Mouse (Mus musculus): ENCODE results near the gene Ube4b. TPM values are rescaled to one million over a fixed set of nuclear protein-coding genes. Genes with fewer than 3 reads are reported as not detected.

Ube4b gene
- total RNA-seq, 2 experiments from 2014 or later: 65.8 to 85.7 TPM

DNA sequence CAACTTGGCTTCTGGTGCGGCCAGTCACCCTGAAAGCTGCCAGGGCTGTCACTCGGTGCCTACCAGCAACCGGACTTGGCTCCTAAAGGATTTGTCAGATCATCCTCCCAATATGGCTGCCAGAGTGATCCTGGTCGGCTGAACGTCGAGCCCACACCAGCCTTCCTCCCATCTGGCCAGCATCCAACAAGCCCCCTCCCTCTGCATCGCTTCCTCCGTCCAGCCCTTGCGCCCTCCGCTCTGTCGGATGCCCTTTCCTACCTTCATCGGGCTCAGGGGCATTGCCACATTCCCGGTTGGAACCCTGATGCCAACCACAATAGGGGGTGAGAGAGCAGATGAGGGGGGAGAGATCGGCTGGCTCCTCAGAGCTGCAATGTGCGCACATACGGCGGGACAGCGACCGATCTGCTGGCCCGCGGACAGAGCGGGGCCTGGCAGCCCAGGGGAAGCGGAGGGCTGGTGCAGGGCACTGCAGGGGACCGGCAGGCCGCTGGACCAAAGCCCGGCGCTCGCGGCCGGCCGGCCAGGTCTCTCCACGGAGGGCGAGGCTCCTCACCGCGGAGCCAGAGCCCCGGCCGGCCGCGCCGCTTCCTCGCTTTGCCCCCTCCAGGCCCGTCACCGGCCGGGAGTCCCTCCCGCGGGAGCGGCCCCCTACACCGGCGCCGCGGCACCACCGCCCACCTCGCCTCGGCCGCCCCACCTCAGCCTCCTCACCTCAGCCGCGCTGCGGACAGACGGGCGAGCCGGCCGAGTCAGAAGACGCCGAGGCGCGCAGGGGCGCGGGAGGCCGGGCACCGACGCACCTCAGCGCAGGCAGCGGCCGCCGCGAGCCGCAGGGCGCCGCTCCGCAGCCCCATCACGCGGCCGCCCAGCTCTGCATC lies 119.6 kb downstream of the Ube4b start:
- peak; percentile 94 to 95 for DNase-seq

DNA sequence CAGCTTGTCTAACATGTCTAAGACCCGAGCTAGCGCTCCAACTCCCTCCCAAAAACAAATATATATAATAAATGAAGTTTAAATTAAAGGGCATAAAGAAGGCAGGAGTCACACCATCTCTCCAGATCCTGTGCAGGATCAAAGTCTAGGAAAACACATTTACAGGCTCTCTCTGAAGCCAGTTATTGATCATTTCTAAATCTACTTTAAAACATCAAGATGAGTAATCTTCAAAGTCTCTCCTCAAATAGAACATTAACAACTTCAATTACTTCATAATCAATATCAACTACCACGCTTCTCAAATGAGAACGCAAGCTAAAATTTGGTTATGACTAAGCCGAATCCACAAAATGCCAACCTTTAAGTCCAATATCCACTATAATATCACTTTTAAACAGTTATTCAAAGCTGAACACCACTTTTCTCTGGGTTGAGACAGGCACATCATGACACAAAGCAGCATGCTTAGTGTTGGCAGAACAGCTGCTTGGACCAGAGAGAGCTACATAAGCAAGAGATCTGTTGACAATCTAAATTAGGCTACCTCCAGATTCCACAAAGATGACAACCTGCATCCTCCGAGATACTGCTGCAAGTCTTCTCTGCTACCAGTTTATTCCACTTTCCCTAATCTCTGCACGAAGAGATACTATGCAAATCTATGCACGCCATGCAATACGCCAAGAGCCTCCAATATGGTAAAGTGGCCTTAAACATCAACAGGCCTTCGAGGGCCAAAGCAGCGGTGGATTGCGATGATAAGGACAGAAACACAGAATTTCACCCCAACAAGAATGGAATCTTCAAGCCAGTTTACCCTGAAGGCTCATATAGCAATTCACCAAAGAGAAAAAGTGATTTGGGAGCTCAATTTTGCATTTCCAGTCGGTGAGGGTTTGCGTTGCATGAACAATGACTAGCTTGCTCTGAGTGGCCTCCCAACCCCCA lies 120.5 kb downstream of the Ube4b start:
- DNase-seq: no peak

DNA sequence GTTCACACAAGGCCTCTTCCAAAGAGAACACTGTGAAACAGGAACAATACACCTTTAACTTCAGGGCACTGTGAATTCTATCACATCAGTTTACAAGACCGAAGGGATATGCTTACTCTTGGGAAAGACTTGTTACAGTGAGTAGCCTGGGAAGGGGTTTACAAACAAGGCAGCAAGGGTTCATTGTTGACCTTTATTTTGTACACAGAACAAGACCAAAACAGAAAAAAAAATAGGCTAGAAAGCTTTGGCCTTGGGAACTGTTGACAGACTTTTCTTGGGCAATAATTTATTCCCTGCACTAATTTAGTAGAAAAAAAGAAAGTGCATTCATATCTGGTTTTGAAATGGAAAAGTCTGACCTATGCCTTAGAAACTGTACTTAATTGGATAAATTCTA lies 122.1 kb downstream of the Ube4b start:
- no peak for DNase-seq

DNA sequence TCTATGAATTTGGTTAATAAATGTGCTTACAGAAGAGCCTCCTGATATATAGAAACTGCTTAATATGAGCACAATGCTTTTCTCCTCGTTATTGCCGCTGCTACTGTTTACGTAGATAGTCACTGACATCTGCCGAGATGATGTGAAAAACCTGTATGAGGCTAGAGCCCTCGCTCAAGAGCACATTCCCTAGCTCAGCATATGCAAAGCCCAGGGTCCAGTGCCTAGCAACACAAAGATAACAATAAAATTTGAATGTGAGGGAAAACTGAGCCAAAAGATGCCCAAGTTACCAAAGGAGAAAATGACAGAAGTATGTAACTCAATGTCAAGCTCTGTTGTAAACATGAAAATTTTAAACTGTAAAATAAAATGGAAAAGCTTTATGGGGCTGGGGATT lies 123.0 kb downstream of the Ube4b start:
- no peak for DNase-seq

- DNase-seq: no peak
These were observed 123.8 kb downstream of the Ube4b start for GRCm38 (mm10) chr4:149302751-149303150.

DNA sequence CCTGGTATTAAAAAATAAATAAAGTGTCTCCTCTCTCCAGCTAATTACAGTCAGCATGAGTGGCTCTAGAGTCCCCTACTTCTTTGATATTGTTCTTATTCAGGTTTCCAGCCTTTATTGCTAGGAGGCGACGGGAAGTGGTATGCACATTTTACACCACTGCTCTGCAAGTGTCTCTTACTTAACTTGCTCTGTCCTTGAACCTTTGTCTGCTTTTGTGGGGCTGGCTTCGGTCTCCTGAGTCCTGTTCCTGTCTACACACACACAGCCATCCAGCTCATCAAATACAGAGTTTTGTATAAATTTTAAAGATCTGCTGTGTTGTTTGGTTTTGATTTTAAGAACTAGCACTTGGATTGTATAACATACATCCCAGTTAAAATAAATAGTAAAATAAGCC lies 124.4 kb downstream of the Ube4b start:
- no peak for DNase-seq

- DNase-seq: no peak
These were observed 130.0 kb downstream of the Ube4b start for GRCm38 (mm10) chr4:149296501-149296900.

- DNase-seq: no peak
These were observed 133.6 kb downstream of the Ube4b start for GRCm38 (mm10) chr4:149292984-149293383.

DNA sequence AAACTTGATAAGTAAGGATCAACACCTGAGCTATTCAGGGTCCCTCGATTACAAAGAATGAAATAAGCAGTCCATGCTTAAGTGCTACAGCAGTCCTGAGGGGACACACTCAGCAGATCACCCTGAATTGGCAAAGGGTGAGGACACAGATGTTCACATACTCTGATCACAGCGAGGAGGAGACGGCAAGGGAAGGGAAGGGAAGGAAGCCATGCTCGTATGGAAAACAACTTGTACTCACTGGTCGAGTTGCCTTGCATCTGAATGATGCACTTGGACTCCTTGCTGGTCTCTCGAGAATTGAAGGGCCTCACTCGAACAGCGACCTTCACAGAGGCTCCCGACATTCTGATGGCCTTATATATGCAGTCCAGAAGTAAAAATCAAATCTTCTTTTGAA lies 135.5 kb downstream of the Ube4b start:
- DNase-seq: peak in 1 of 2 experiments; percentile 20

- DNase-seq: peak; percentile 22 to 53
These were observed 136.3 kb downstream of the Ube4b start for GRCm38 (mm10) chr4:149290157-149290750.

GRCm38 (mm10) chr4:149286287-149287137 lies 140.0 kb downstream of the Ube4b start:
- no peak for DNase-seq

DNA sequence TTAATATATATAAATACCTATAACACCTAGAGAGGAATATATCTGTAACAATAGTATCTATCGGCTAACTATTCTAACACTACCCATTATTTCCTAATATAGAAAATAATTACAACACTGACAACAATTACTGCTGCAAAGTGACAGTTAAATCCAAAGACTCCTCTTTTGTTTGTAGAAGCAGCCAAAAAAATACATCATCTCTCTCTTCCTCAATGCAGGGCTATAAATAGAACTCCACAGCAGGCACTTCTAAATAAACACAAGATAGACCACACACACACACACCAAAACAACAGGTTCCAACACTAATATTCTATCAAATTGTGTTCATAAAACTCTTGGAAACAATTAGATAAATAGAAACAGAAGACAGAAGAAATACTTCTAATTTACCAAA lies 140.9 kb downstream of the Ube4b start:
- DNase-seq: no peak

GRCm38 (mm10) chr4:149283018-149283417 lies 143.5 kb downstream of the Ube4b start:
- peak in 1 of 2 experiments; percentile 25 for DNase-seq

- DNase-seq: no peak
These were observed 144.4 kb downstream of the Ube4b start for GRCm38 (mm10) chr4:149282025-149282738.

Other genes starting within 250 kb of the Ube4b start
- gene Kif1b, start 119.1 kb downstream of the Ube4b start, total RNA-seq (2021): 100 to 1,000 TPM; 129 to 168 TPM
- gene Rbp7, start 28.2 kb upstream of the Ube4b start, total RNA-seq (2021): 10 to 100 TPM; 16.5 to 67.6 TPM
- not detected for gene Tmem274, start 50.6 kb upstream of the Ube4b start, total RNA-seq (2021)
- 10 to 100 TPM; 16.4 to 17.8 TPM for gene Nmnat1, start 58.5 kb upstream of the Ube4b start, total RNA-seq (2021)
- gene Lzic, start 58.5 kb upstream of the Ube4b start, total RNA-seq (2021): 10 to 100 TPM; 28.5 to 29.3 TPM
- gene Ctnnbip1, start 91.5 kb upstream of the Ube4b start, total RNA-seq (2021): 10 to 100 TPM; 21.0 to 39.0 TPM
- 10 to 100 TPM; 92.4 to 97.7 TPM for gene Clstn1, start 159.7 kb upstream of the Ube4b start, total RNA-seq (2021)

Data from adrenal gland, postnatal 36 days (tissue).